Mouse (Mus musculus): ENCODE measurements around the gene Trarg1. TPM values are rescaled to one million over a fixed set of nuclear protein-coding genes. Genes with fewer than 3 reads are reported as not detected.

Trarg1 gene
- polyA plus RNA-seq, 1 experiment from 2014 or later: 1.5 TPM

GRCm38 (mm10) chr11:76674704-76675103 is 4.9 kb upstream of the Trarg1 start:
- ATAC-seq (ENCODE audit: insufficient number of reproducible peaks, low FRiP score, low TSS enrichment, low read depth): no peak
- 42% methylated on average over 4 of the region's 4 CpGs for WGBS
- H3K4me3 ChIP-seq (replicated peaks): no peak overlapping the region

GRCm38 (mm10) chr11:76685604-76686003 is 6.0 kb downstream of the Trarg1 start:
- H3K27me3 ChIP-seq: peaks cover 4% of the 10 kb centered on the region; the same call in 1 of the 2 replicates
- no peak overlapping the region for H3K4me3 ChIP-seq (replicated peaks)
- ATAC-seq (ENCODE audit: insufficient number of reproducible peaks, low FRiP score, low TSS enrichment, low read depth): no peak
- H3K4me1 ChIP-seq: no peaks in the 10 kb centered on the region
- no peaks in the 10 kb centered on the region for H3K9me3 ChIP-seq (replicated peaks)
- 75% methylated on average over 2 of the region's 2 CpGs for WGBS
- H3K4me2 ChIP-seq (replicated peaks): no peak overlapping the region
- H3K9ac ChIP-seq: no peak overlapping the region
- H3K27ac ChIP-seq (replicated peaks): no peak overlapping the region
- H3K36me3 ChIP-seq: no peaks in the 10 kb centered on the region

More at GRCm38 (mm10) chr11:76674704-76675103, 4.9 kb upstream of the Trarg1 start:
- no peak overlapping the region for H3K27ac ChIP-seq (replicated peaks)
- H3K4me1 ChIP-seq: peaks cover 13% of the 10 kb centered on the region
- H3K9ac ChIP-seq: no peak overlapping the region
- H3K27me3 ChIP-seq: peaks cover 62% of the 10 kb centered on the region
- no peaks in the 10 kb centered on the region for H3K9me3 ChIP-seq (replicated peaks)
- H3K4me2 ChIP-seq (replicated peaks): no peak overlapping the region
- H3K36me3 ChIP-seq: no peaks in the 10 kb centered on the region

- 73% methylated on average over 3 of the region's 3 CpGs for WGBS
- ATAC-seq (ENCODE audit: insufficient number of reproducible peaks, low FRiP score, low TSS enrichment, low read depth): no peak
- Histone ChIP-seq H3K27me3 (no peaks in the 10 kb centered on the region), H3K36me3 (no peaks in the 10 kb centered on the region), H3K4me2 (replicated peaks) (no peak overlapping the region), H3K4me3 (replicated peaks) (no peak overlapping the region), H3K27ac (replicated peaks) (no peak overlapping the region), H3K9ac (no peak overlapping the region), H3K9me3 (replicated peaks) (no peaks in the 10 kb centered on the region), H3K4me1 (no peaks in the 10 kb centered on the region)
Observed at GRCm38 (mm10) chr11:76692096-76692495, 12.5 kb downstream of the Trarg1 start.

GRCm38 (mm10) chr11:76695810-76696209 is 16.2 kb downstream of the Trarg1 start:
- no peaks in the 10 kb centered on the region for H3K9me3 ChIP-seq (replicated peaks)
- no peak overlapping the region for H3K9ac ChIP-seq
- H3K27ac ChIP-seq (replicated peaks): no peak overlapping the region
- WGBS: 66% methylated on average over 6 of the region's 6 CpGs
- H3K36me3 ChIP-seq: no peaks in the 10 kb centered on the region
- no peaks in the 10 kb centered on the region for H3K4me1 ChIP-seq
- ATAC-seq (ENCODE audit: insufficient number of reproducible peaks, low FRiP score, low TSS enrichment, low read depth): no peak
- H3K4me3 ChIP-seq (replicated peaks): no peak overlapping the region
- no peaks in the 10 kb centered on the region for H3K27me3 ChIP-seq
- no peak overlapping the region for H3K4me2 ChIP-seq (replicated peaks)

- 49% methylated on average over 8 of the region's 9 CpGs for WGBS
- H3K4me2 ChIP-seq (replicated peaks): no peak overlapping the region
- no peaks in the 10 kb centered on the region for H3K27me3 ChIP-seq
- H3K27ac ChIP-seq (replicated peaks): no peak overlapping the region
- H3K36me3 ChIP-seq: no peaks in the 10 kb centered on the region
- H3K4me1 ChIP-seq: no peaks in the 10 kb centered on the region
- no peak overlapping the region for H3K9ac ChIP-seq
- ATAC-seq (ENCODE audit: insufficient number of reproducible peaks, low FRiP score, low TSS enrichment, low read depth): no peak
- H3K9me3 ChIP-seq (replicated peaks): no peaks in the 10 kb centered on the region
- H3K4me3 ChIP-seq (replicated peaks): no peak overlapping the region
Observed at GRCm38 (mm10) chr11:76699626-76700025, 20.0 kb downstream of the Trarg1 start.

- no peak overlapping the region for H3K4me3 ChIP-seq (replicated peaks)
- no peak overlapping the region for H3K4me2 ChIP-seq (replicated peaks)
- H3K36me3 ChIP-seq: no peaks in the 10 kb centered on the region
- H3K27me3 ChIP-seq: no peaks in the 10 kb centered on the region
- H3K9me3 ChIP-seq (replicated peaks): no peaks in the 10 kb centered on the region
- H3K9ac ChIP-seq: no peak overlapping the region
- WGBS: 65% methylated on average over 3 of the region's 3 CpGs
- H3K27ac ChIP-seq (replicated peaks): no peak overlapping the region
- ATAC-seq (ENCODE audit: insufficient number of reproducible peaks, low FRiP score, low TSS enrichment, low read depth): no peak
- H3K4me1 ChIP-seq: peaks cover 15% of the 10 kb centered on the region
Observed at GRCm38 (mm10) chr11:76707656-76708055, 28.0 kb downstream of the Trarg1 start.

- no peak overlapping the region for H3K9ac ChIP-seq
- 75% methylated on average over 1 of the region's 1 CpGs for WGBS
- no peaks in the 10 kb centered on the region for H3K36me3 ChIP-seq
- no peaks in the 10 kb centered on the region for H3K9me3 ChIP-seq (replicated peaks)
- H3K27me3 ChIP-seq: no peaks in the 10 kb centered on the region
- ATAC-seq (ENCODE audit: insufficient number of reproducible peaks, low FRiP score, low TSS enrichment, low read depth): no peak
- peaks cover 15% of the 10 kb centered on the region for H3K4me1 ChIP-seq
- no peak overlapping the region for H3K4me3 ChIP-seq (replicated peaks)
- H3K4me2 ChIP-seq (replicated peaks): no peak overlapping the region
- no peak overlapping the region for H3K27ac ChIP-seq (replicated peaks)
Observed at GRCm38 (mm10) chr11:76708066-76708465, 28.5 kb downstream of the Trarg1 start.

GRCm38 (mm10) chr11:76708881-76709280 is 29.3 kb downstream of the Trarg1 start:
- no peak for ATAC-seq (ENCODE audit: insufficient number of reproducible peaks, low FRiP score, low TSS enrichment, low read depth)
- H3K9ac ChIP-seq: no peak overlapping the region
- 34% methylated on average over 1 of the region's 1 CpGs for WGBS
- H3K27ac ChIP-seq (replicated peaks): no peak overlapping the region
- no peak overlapping the region for H3K4me3 ChIP-seq (replicated peaks)
- H3K27me3 ChIP-seq: no peaks in the 10 kb centered on the region
- no peak overlapping the region for H3K4me2 ChIP-seq (replicated peaks)
- no peaks in the 10 kb centered on the region for H3K36me3 ChIP-seq
- H3K4me1 ChIP-seq: peaks cover 15% of the 10 kb centered on the region
- H3K9me3 ChIP-seq (replicated peaks): no peaks in the 10 kb centered on the region

- H3K36me3 ChIP-seq: no peaks in the 10 kb centered on the region
- H3K9ac ChIP-seq: no peak overlapping the region
- peak overlapping the region; percentile 15; the same call in 1 of the 2 replicates for H3K4me2 ChIP-seq (replicated peaks)
- 18% methylated on average over 15 of the region's 17 CpGs for WGBS
- H3K4me3 ChIP-seq (replicated peaks): 0 out of 2 replicates have a peak overlapping the region, but pooled peaks have one; percentile 1
- H3K27ac ChIP-seq (replicated peaks): no peak overlapping the region
- H3K9me3 ChIP-seq (replicated peaks): no peaks in the 10 kb centered on the region
- peak; percentile 58; the same call in 1 of the 2 replicates for ATAC-seq (ENCODE audit: insufficient number of reproducible peaks, low FRiP score, low TSS enrichment, low read depth)
- peaks cover 15% of the 10 kb centered on the region for H3K4me1 ChIP-seq
- H3K27me3 ChIP-seq: no peaks in the 10 kb centered on the region
Observed at GRCm38 (mm10) chr11:76709625-76710452, 30.2 kb downstream of the Trarg1 start.

- Histone ChIP-seq H3K9me3 (replicated peaks) (no peaks in the 10 kb centered on the region), H3K36me3 (no peaks in the 10 kb centered on the region)
- 66% methylated on average over 4 of the region's 4 CpGs for WGBS
Observed at GRCm38 (mm10) chr11:76717000-76717399, 37.4 kb downstream of the Trarg1 start.

GRCm38 (mm10) chr11:76723911-76724310 is 44.3 kb downstream of the Trarg1 start:
- Histone ChIP-seq H3K9me3 (replicated peaks) (no peaks in the 10 kb centered on the region), H3K4me3 (replicated peaks) (no peak overlapping the region), H3K4me1 (no peaks in the 10 kb centered on the region), H3K27ac (replicated peaks) (no peak overlapping the region), H3K4me2 (replicated peaks) (no peak overlapping the region), H3K36me3 (peaks cover 16% of the 10 kb centered on the region), H3K27me3 (no peaks in the 10 kb centered on the region), H3K9ac (no peak overlapping the region)
- 79% methylated on average over 8 of the region's 8 CpGs for WGBS
- ATAC-seq (ENCODE audit: insufficient number of reproducible peaks, low FRiP score, low TSS enrichment, low read depth): no peak

More at GRCm38 (mm10) chr11:76717000-76717399, 37.4 kb downstream of the Trarg1 start:
- Histone ChIP-seq H3K9ac (no peak overlapping the region), H3K4me1 (0 out of 2 replicates have a peak, but pooled peaks cover 4% of the 10 kb centered on the region), H3K27ac (replicated peaks) (no peak overlapping the region), H3K27me3 (no peaks in the 10 kb centered on the region), H3K4me3 (replicated peaks) (no peak overlapping the region), H3K4me2 (replicated peaks) (no peak overlapping the region)
- no peak for ATAC-seq (ENCODE audit: insufficient number of reproducible peaks, low FRiP score, low TSS enrichment, low read depth)

- ATAC-seq (ENCODE audit: insufficient number of reproducible peaks, low FRiP score, low TSS enrichment, low read depth): no peak
- Histone ChIP-seq H3K36me3 (peaks cover 52% of the 10 kb centered on the region), H3K9me3 (replicated peaks) (no peaks in the 10 kb centered on the region), H3K4me1 (no peaks in the 10 kb centered on the region), H3K9ac (no peak overlapping the region), H3K4me2 (replicated peaks) (no peak overlapping the region), H3K4me3 (replicated peaks) (no peak overlapping the region), H3K27ac (replicated peaks) (no peak overlapping the region), H3K27me3 (no peaks in the 10 kb centered on the region)
- 89% methylated on average over 11 of the region's 11 CpGs for WGBS
Observed at GRCm38 (mm10) chr11:76728093-76728492, 48.5 kb downstream of the Trarg1 start.
